Mouse (Mus musculus) CH12.LX (cell line): ENCODE measurements at regions not wholly inside any gene's neighbourhood (a gene's known extent, or its start where the extent isn't known, plus 50 kb on each side); places are given as distances from the start of the nearest gene placed in this dataset.

ENCODE experiments used
- DNase-seq: peaks from one replicate; pipeline ENCODE4 v3.0.0-alpha.2; 2013; ENCODE audit errors: extremely low read depth
- H3K27ac ChIP-seq: 2 replicates; pipeline ENCODE4 v1.5.1; 2012; ENCODE audit warnings: low read depth, mild to moderate bottlenecking, control low read depth, moderate library complexity; ENCODE audit not compliant: insufficient read depth
- H3K27me3 ChIP-seq: replicated peaks from 2 replicates; pipeline ENCODE3; 2012; ENCODE audit warnings: inconsistent platforms
- H3K36me3 ChIP-seq, 2 experiments: replicated peaks in 1 of 2; 2 replicates each; pipeline versions ENCODE3 to v1.6.1; 2012; ENCODE audit warnings: inconsistent platforms in 1 of 2, low read length in 1 of 2, mild to moderate bottlenecking in 1 of 2, mixed read lengths in 1 of 2, moderate library complexity in 1 of 2; ENCODE audit not compliant: control insufficient read depth in 1 of 2, insufficient read depth in 1 of 2
- H3K4me1 ChIP-seq, 2 experiments: 2 replicates each; pipeline ENCODE4 v1.6.1; 2012; ENCODE audit warnings: inconsistent platforms in 1 of 2, moderate library complexity in 1 of 2; ENCODE audit not compliant: insufficient read depth in 2 of 2, control insufficient read depth in 1 of 2
- H3K4me2 ChIP-seq: 2 replicates; pipeline ENCODE4 v1.6.1; 2012; ENCODE audit warnings: low read depth, mild to moderate bottlenecking, control low read depth; ENCODE audit not compliant: poor library complexity, insufficient read depth, severe bottlenecking
- H3K4me3 ChIP-seq, 3 experiments: fragments of 150-350 bp in 1 of 3; sonication (generic) in 1 of 3; replicated peaks in 1 of 3; 2 replicates each; pipeline versions ENCODE3 to v1.5.1; 2011 to 2012; ENCODE audit warnings: low read depth in 2 of 3, low read length in 2 of 3, mild to moderate bottlenecking in 2 of 3, moderate library complexity in 2 of 3, control low read depth in 1 of 3, improper control_type of control experiment in 1 of 3, inconsistent platforms in 1 of 3, mixed read lengths in 1 of 3; ENCODE audit not compliant: poor library complexity in 1 of 3
- H3K79me2 ChIP-seq: replicated peaks from 2 replicates; pipeline ENCODE4 v1.6.1; 2012; ENCODE audit warnings: mild to moderate bottlenecking, moderate library complexity; ENCODE audit not compliant: control insufficient read depth, poor library complexity, insufficient read depth, severe bottlenecking; ENCODE audit errors: extremely low read depth
- H3K9ac ChIP-seq: 2 replicates; pipeline ENCODE4 v1.6.1; 2012; ENCODE audit warnings: low read depth, mild to moderate bottlenecking, control low read depth, moderate library complexity; ENCODE audit not compliant: insufficient read depth
- H3K9me3 ChIP-seq: replicated peaks from 2 replicates; pipeline ENCODE3; 2012; ENCODE audit warnings: low read length, inconsistent platforms, mixed read lengths
- BHLHE40 ChIP-seq: IDR thresholded peaks from 2 replicates; pipeline ENCODE4 v1.6.1; 2011; ENCODE audit warnings: mild to moderate bottlenecking, low read depth, low read length, improper control_type of control experiment
- CHD1 ChIP-seq: IDR thresholded peaks from 2 replicates; pipeline ENCODE4 v1.6.1; 2012; ENCODE audit warnings: low read depth, low read length, improper control_type of control experiment, inconsistent platforms
- E2F4 ChIP-seq: IDR thresholded peaks from 2 replicates; pipeline ENCODE4 v1.6.1; 2011; ENCODE audit warnings: low read depth, low read length, improper control_type of control experiment; ENCODE audit not compliant: insufficient replicate concordance
- ELF1 ChIP-seq: IDR thresholded peaks from 2 replicates; pipeline ENCODE4 v1.6.1; 2014; ENCODE audit warnings: low read depth, mild to moderate bottlenecking, inconsistent platforms, low read length, improper control_type of control experiment
- GABPA ChIP-seq: IDR thresholded peaks from 2 replicates; pipeline ENCODE4 v1.6.1; 2012; ENCODE audit warnings: low read depth, low read length, improper control_type of control experiment, inconsistent platforms; ENCODE audit not compliant: insufficient replicate concordance
- HCFC1 ChIP-seq: IDR thresholded peaks from 2 replicates; pipeline ENCODE4 v1.6.1; 2012; ENCODE audit warnings: low read depth, mild to moderate bottlenecking, inconsistent platforms, low read length, improper control_type of control experiment
- IRF4 ChIP-seq: IDR thresholded peaks from 2 replicates; pipeline ENCODE4 v1.6.1; 2014; ENCODE audit warnings: low read depth, mild to moderate bottlenecking, inconsistent platforms, low read length, improper control_type of control experiment
- JUN ChIP-seq: IDR thresholded peaks from 2 replicates; pipeline ENCODE4 v1.6.1; 2011; ENCODE audit warnings: low read depth, mild to moderate bottlenecking, low read length, improper control_type of control experiment, moderate library complexity; ENCODE audit not compliant: insufficient read depth
- JUND ChIP-seq: conservative IDR thresholded peaks from 2 replicates; pipeline ENCODE4 v1.6.1; 2011; ENCODE audit warnings: low read depth, low read length, improper control_type of control experiment
- MAFK ChIP-seq: IDR thresholded peaks from 2 replicates; pipeline ENCODE4 v1.6.1; 2011; ENCODE audit warnings: low read length, improper control_type of control experiment; ENCODE audit not compliant: insufficient replicate concordance
- MYC ChIP-seq: IDR thresholded peaks from 2 replicates; pipeline ENCODE4 v1.6.1; 2011; ENCODE audit warnings: low read depth, mild to moderate bottlenecking, improper control_type of control experiment, low read length
- NELFE ChIP-seq: IDR thresholded peaks from 2 replicates; pipeline ENCODE4 v1.6.1; 2011; ENCODE audit warnings: low read depth, low read length, improper control_type of control experiment
- NRF1 ChIP-seq: IDR thresholded peaks from 2 replicates; pipeline ENCODE4 v1.6.1; 2014; ENCODE audit warnings: low read depth, mild to moderate bottlenecking, inconsistent platforms, low read length, improper control_type of control experiment, moderate library complexity
- RAD21 ChIP-seq: IDR thresholded peaks from 2 replicates; pipeline ENCODE4 v1.6.1; 2011; ENCODE audit warnings: low read depth, mild to moderate bottlenecking, low read length, improper control_type of control experiment, moderate library complexity
- SIN3A ChIP-seq: IDR thresholded peaks from 2 replicates; pipeline ENCODE4 v1.6.1; 2012; ENCODE audit warnings: low read length, improper control_type of control experiment, inconsistent platforms
- SMC3 ChIP-seq: IDR thresholded peaks from 2 replicates; pipeline ENCODE4 v1.6.1; 2011; ENCODE audit warnings: low read depth, low read length, improper control_type of control experiment
- TBP ChIP-seq: conservative IDR thresholded peaks from 2 replicates; pipeline ENCODE4 v1.6.1; 2011; ENCODE audit warnings: low read depth, low read length, improper control_type of control experiment
- TCF12 ChIP-seq: IDR thresholded peaks from 2 replicates; pipeline ENCODE4 v1.6.1; 2014; ENCODE audit warnings: low read depth, mild to moderate bottlenecking, inconsistent platforms, low read length, improper control_type of control experiment
- USF1 ChIP-seq: IDR thresholded peaks from 2 replicates; pipeline ENCODE4 v1.6.1; 2014; ENCODE audit warnings: low read depth, mild to moderate bottlenecking, inconsistent platforms, low read length, improper control_type of control experiment
- USF2 ChIP-seq: conservative IDR thresholded peaks from 2 replicates; pipeline ENCODE4 v1.6.1; 2011; ENCODE audit warnings: low read depth, low read length, improper control_type of control experiment
- dilution Hi-C: fragments of 300-500 bp; cut with MboI; formaldehyde crosslinking; loops from 2 replicates; pipeline ENCODE4 v1.14.3; 2020; ENCODE audit warnings: low sequenced_read_pairs; ENCODE audit not compliant: extremely low pct_unique_long_range_greater_than_20kb, extremely low pct_ligation_motif_present
- in situ Hi-C: fragments of 300-500 bp; cut with MboI; formaldehyde crosslinking; loops from 3 replicates; pipeline ENCODE4 v1.14.3; 2019; ENCODE audit warnings: low sequenced_read_pairs, low pct_ligation_motif_present, low pct_unique_long_range_greater_than_20kb, mixed read lengths

DNA sequence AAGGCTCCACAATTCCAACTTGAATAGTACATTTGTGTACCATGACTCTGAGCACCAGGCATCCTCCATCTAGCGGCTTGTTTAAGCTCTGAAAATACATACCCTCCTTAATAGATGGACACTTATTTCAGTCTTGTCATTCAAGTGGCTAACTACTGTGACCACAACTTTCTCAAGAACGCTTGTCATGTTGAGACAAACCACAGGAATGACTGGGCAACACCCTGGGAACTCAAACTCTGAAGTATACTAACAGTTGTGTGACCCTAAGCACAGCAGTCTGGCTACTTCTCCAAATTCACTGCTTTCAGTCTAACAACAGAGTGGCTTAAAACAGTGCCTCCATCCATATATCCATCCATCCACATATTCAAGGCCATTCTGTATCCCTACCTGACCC lies 380.4 kb upstream of the Thbs1 start:
- H3K9ac ChIP-seq, result no peak overlapping the region
- in situ Hi-C loops, result no loop called here
- no peak for DNase-seq
- H3K4me1 ChIP-seq, result no peaks in the 10 kb centered on the region
- no peak overlapping the region for H3K27ac ChIP-seq
- no peak overlapping the region for H3K4me2 ChIP-seq
- dilution Hi-C loops, result no loop called here
- no peak overlapping the region for H3K4me3 ChIP-seq
- TF ChIP-seq CHD1 (no peak), NELFE (no peak), SIN3A (no peak), E2F4 (no peak), JUN (no peak), IRF4 (no peak), TCF12 (no peak), USF2 (no peak), TBP (no peak), HCFC1 (no peak), MAFK (no peak), RAD21 (no peak), MYC (no peak), SMC3 (no peak), JUND (no peak), ELF1 (no peak), NRF1 (no peak)
- TF ChIP-seq, all 38 proteins: peak for 0
- Histone ChIP-seq H3K36me3 (no peaks in the 10 kb centered on the region), H3K9me3 (no peaks in the 10 kb centered on the region), H3K79me2 (no peaks in the 10 kb centered on the region), H3K27me3 (no peaks in the 10 kb centered on the region)

DNA sequence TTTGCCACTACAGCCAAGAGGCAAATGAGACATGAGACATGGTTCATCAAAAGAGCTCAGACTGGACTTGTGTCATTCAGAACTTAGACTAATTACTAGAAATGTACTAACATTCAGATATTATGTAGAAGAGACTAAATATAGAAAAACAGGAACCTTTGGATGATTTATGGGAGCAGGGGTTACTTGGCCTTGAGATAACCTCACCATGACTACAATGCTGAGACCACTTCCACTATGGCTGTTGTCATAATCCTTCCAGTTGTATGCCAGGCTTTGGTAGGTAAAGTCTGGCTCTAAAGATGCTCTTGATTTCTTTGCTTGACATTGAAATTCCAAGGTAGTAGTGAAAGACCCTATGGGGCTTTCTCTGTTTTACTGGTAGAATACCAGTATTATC lies 369.3 kb upstream of the Thbs1 start:
- Histone ChIP-seq H3K9me3 (peaks cover 6% of the 10 kb centered on the region), H3K27ac (no peak overlapping the region), H3K36me3 (no peaks in the 10 kb centered on the region), H3K4me2 (no peak overlapping the region), H3K4me1 (no peaks in the 10 kb centered on the region), H3K79me2 (no peaks in the 10 kb centered on the region), H3K9ac (no peak overlapping the region), H3K4me3 (no peak overlapping the region), H3K27me3 (no peaks in the 10 kb centered on the region)
- TF ChIP-seq USF1 (no peak), NRF1 (no peak), BHLHE40 (no peak), GABPA (no peak)
- dilution Hi-C loops, result no loop called here
- no peak for DNase-seq
- in situ Hi-C loops, result no loop called here
